Mouse (Mus musculus): ENCODE results near the gene 2010111I01Rik.

Gene 2010111I01Rik

GRCm38 (mm10) chr13:63360111-63360885 is 395.6 kb downstream of the 2010111I01Rik start:
- DNase-seq: no peak

- DNase-seq: no peak
Observed at GRCm38 (mm10) chr13:63361755-63362154, 397.1 kb downstream of the 2010111I01Rik start.

GRCm38 (mm10) chr13:63373460-63374166 is 408.9 kb downstream of the 2010111I01Rik start:
- no peak for DNase-seq
